Mouse (Mus musculus) spleen, adult 2 months (tissue): ENCODE results near the gene Chrna9.

Experiments
- CTCF ChIP-seq: fragments of 200-500 bp; IDR thresholded peaks from 2 replicates; pipeline ENCODE4 v1.5.1; 2011; ENCODE audit warnings: mild to moderate bottlenecking, inconsistent platforms; ENCODE audit not compliant: insufficient read depth, insufficient read length, insufficient replicate concordance; ENCODE audit errors: extremely low read depth
- POLR2A ChIP-seq: fragments of 200-500 bp; IDR thresholded peaks from 2 replicates; pipeline ENCODE4 v1.6.1; 2011; ENCODE audit warnings: low read depth, low read length, inconsistent platforms

DNA sequence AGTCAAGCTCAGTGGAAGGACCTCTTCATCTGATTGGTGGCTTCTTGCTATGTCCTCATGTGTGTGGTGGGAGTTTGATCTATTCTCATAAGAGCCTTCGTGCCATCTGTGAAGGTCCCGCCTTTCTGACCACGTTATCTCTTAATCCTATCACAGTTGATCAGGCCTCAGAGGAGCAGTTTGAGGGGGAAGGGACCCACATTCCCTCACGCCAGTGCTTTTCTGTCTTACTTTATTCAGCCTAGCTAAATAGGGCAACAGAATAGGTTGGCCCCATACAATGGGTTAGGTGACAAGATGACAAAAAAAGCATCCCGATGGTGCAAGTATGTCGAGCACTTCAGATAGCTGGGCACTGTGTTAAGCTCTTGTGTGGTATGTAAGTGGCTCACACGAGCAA lies 39.0 kb upstream of the Chrna9 start:
- no peak for TF ChIP-seq CTCF
- TF ChIP-seq POLR2A = no peak
